Mouse (Mus musculus) layer of hippocampus, adult 6 months (tissue): ENCODE data around the gene Avpi1. TPM values are rescaled to one million over a fixed set of nuclear protein-coding genes. Genes with fewer than 3 reads are reported as not detected.

ENCODE experiments used
- long read RNA-seq, 2 experiments: library from polyadenylated mRNA; unstranded; transcript quantifications; one replicate each; pipeline ENCODE4 v2.0.0; 2019 to 2020
- polyA plus RNA-seq: library from polyadenylated mRNA; unstranded; fragments of <200 nt; fragmentation: Nextera tagmentation; gene quantifications from 2 replicates; pipeline ENCODE4 v1.2.3, GENCODE M21; 2021

Avpi1 gene
- polyA plus RNA-seq, result 65.3 and 67.0 TPM in 2 replicates
- long read RNA-seq, experiment 1, transcript Avpi1-201 (3 exons, 1,044 nt), result major isoform, 59 of 63 reads
- long read RNA-seq, experiment 1, partial matches to known transcripts, result 1 of 63 reads
- long read RNA-seq, experiment 1, other reads (novel, unspliced or antisense), result 3 of 63 reads
- long read RNA-seq, experiment 2, transcript Avpi1-201 (3 exons, 1,044 nt), result major isoform, 15 of 15 reads
- long read RNA-seq, experiment 2, partial matches to known transcripts, result 0 of 15 reads
- long read RNA-seq, experiment 2, other reads (novel, unspliced or antisense), result 0 of 15 reads

GRCm38 (mm10) chr19:42128787-42129508, at the start of gene Avpi1:
TSS of gene Avpi1 (minus strand) at chr19:42129059.

GRCm38 (mm10) chr19:42163764-42164163, 34.9 kb upstream of the Avpi1 start, which contains the start of gene Zfyve27:
TSS of gene Zfyve27 (plus strand) at chr19:42163951.

GRCm38 (mm10) chr19:42147170-42147768, 18.4 kb upstream of the Avpi1 start, which contains the start of gene Marveld1:
TSS of gene Marveld1 (plus strand) at chr19:42147400.

GRCm38 (mm10) chr19:42089748-42090595, 38.9 kb downstream of the Avpi1 start, which contains the start of gene Pi4k2a:
TSS of gene Pi4k2a (plus strand) at chr19:42090470.

GRCm38 (mm10) chr19:42086166-42086565, 42.7 kb downstream of the Avpi1 start, which contains the start of gene Morn4:
TSS of gene Morn4 (minus strand) at chr19:42086357.

Other genes starting within 250 kb of the Avpi1 start
- 12.1 and 13.1 TPM in 2 replicates for gene Rrp12, start 232.9 kb downstream of the Avpi1 start, polyA plus RNA-seq
- 781 and 829 TPM in 2 replicates for gene Pgam1, start 217.1 kb downstream of the Avpi1 start, polyA plus RNA-seq
- gene Exosc1, start 195.6 kb downstream of the Avpi1 start, polyA plus RNA-seq, result 53.5 and 54.9 TPM in 2 replicates
- 30.0 and 30.7 TPM in 2 replicates for gene Zdhhc16, start 195.6 kb downstream of the Avpi1 start, polyA plus RNA-seq
- gene Mms19, start 147.9 kb downstream of the Avpi1 start, polyA plus RNA-seq, result 8.5 and 8.8 TPM in 2 replicates
- gene Ubtd1, start 147.3 kb downstream of the Avpi1 start, polyA plus RNA-seq, result 3.5 and 4.2 TPM in 2 replicates
- gene Ankrd2, start 93.1 kb downstream of the Avpi1 start, polyA plus RNA-seq, result 0.50 and 0.56 TPM in 2 replicates
- 0.73 and 0.92 TPM in 2 replicates for gene Hoga1, start 83.4 kb downstream of the Avpi1 start, polyA plus RNA-seq
- not detected in 2 replicates for gene 4933411K16Rik, start 76.8 kb downstream of the Avpi1 start, polyA plus RNA-seq
- 53.1 and 58.1 TPM in 2 replicates for gene Morn4, start 42.7 kb downstream of the Avpi1 start, polyA plus RNA-seq
- 8.1 and 8.4 TPM in 2 replicates for gene Pi4k2a, start 38.6 kb downstream of the Avpi1 start, polyA plus RNA-seq
- gene Marveld1, start 18.3 kb upstream of the Avpi1 start, polyA plus RNA-seq, result 0.60 and 0.89 TPM in 2 replicates
- gene Zfyve27, start 34.9 kb upstream of the Avpi1 start, polyA plus RNA-seq, result 10.1 and 10.7 TPM in 2 replicates
- 0.28 and 1.5 TPM in 2 replicates for gene Sfrp5, start 73.2 kb upstream of the Avpi1 start, polyA plus RNA-seq
- 105 and 124 TPM in 2 replicates for gene Golga7b, start 118.5 kb upstream of the Avpi1 start, polyA plus RNA-seq